Mouse (Mus musculus) neural tube, embryonic 13.5 days (tissue): ENCODE measurements around the gene Ppdpf. TPM values are rescaled to one million over a fixed set of nuclear protein-coding genes. Genes with fewer than 3 reads are reported as not detected.
A peak's percentile ranks its signal among the peaks of the same experiment; 100 is the strongest.
"Not testable (repeated sequence)": the region's sequence is repeated elsewhere in the genome, so short reads cannot be mapped to it uniquely, and the experiment has no call there.

ENCODE experiments used
- ATAC-seq: fragments of 200-750 bp; cut with Nextera tagmentation; 2 replicates; pipeline ENCODE4 v1.8.0; 2017; ENCODE audit warnings: low read depth, mild to moderate bottlenecking, moderate TSS enrichment, moderate library complexity
- H3K27ac ChIP-seq: fragments of 300-500 bp; sonication (generic); replicated peaks from 2 replicates; pipeline ENCODE4 v1.5.1; 2015; ENCODE audit warnings: moderate library complexity, mild to moderate bottlenecking, inconsistent platforms
- H3K27me3 ChIP-seq: fragments of 300-500 bp; sonication (generic); 2 replicates; pipeline ENCODE4 v1.6.1; 2015; ENCODE audit warnings: mild to moderate bottlenecking, inconsistent platforms
- H3K36me3 ChIP-seq: fragments of 300-500 bp; sonication (generic); 2 replicates; pipeline ENCODE4 v1.6.1; 2015; ENCODE audit warnings: mild to moderate bottlenecking, inconsistent platforms
- H3K4me1 ChIP-seq: fragments of 300-500 bp; sonication (generic); replicated peaks from 2 replicates; pipeline ENCODE4 v1.6.1; 2015; ENCODE audit warnings: inconsistent platforms
- H3K4me2 ChIP-seq: fragments of 300-500 bp; sonication (generic); 2 replicates; pipeline ENCODE4 v1.6.1; 2015; ENCODE audit warnings: inconsistent platforms, mild to moderate bottlenecking, moderate library complexity
- H3K4me3 ChIP-seq: fragments of 300-500 bp; sonication (generic); 2 replicates; pipeline ENCODE4 v1.5.1; 2015; ENCODE audit warnings: mild to moderate bottlenecking, inconsistent platforms
- H3K9ac ChIP-seq: fragments of 300-500 bp; sonication (generic); 2 replicates; pipeline ENCODE4 v1.6.1; 2015; ENCODE audit warnings: moderate library complexity, mild to moderate bottlenecking, inconsistent platforms
- H3K9me3 ChIP-seq: fragments of 300-500 bp; sonication (generic); 2 replicates; pipeline ENCODE4 v1.6.1; 2016; ENCODE audit warnings: inconsistent platforms
- WGBS: fragments of 180-500 bp; shearing (Covaris S2); methylation state at CpG from one replicate; pipeline ENCODE4 v1.1.7; 2015; 5-methylcytosine and 5-hydroxymethylcytosine counted together
- polyA plus RNA-seq: library from polyadenylated mRNA; unstranded; fragments of >200 nt; fragmentation: Nextera tagmentation; extraction: Ambion mirVana; gene quantifications from 2 replicates; pipeline ENCODE4 v1.2.1, GENCODE M21; 2015

Gene Ppdpf
- polyA plus RNA-seq, 1 experiment from 2014 or later, result 431 TPM

- Histone ChIP-seq H3K9me3 (no peaks in the 10 kb centered on the region), H3K36me3 (no peaks in the 10 kb centered on the region), H3K27ac (no peak overlapping the region), H3K4me1 (no peaks in the 10 kb centered on the region), H3K9ac (no peak overlapping the region), H3K27me3 (0 out of 2 replicates have a peak, but pooled peaks cover 8% of the 10 kb centered on the region), H3K4me2 (no peak overlapping the region), H3K4me3 (no peak overlapping the region)
- no peak for ATAC-seq
- 89% methylated on average over 5 of the region's 5 CpGs for WGBS
These were observed 20.6 kb upstream of the Ppdpf start for GRCm38 (mm10) chr2:181166469-181166868.

GRCm38 (mm10) chr2:181174646-181175045, 12.4 kb upstream of the Ppdpf start:
- H3K4me3 ChIP-seq, result no peak overlapping the region
- H3K9ac ChIP-seq, result no peak overlapping the region
- ATAC-seq, result no peak
- WGBS, result 87% methylated on average over 3 of the region's 3 CpGs
- no peaks in the 10 kb centered on the region for H3K27me3 ChIP-seq
- no peak overlapping the region for H3K4me2 ChIP-seq
- no peaks in the 10 kb centered on the region for H3K9me3 ChIP-seq
- no peak overlapping the region for H3K27ac ChIP-seq
- H3K36me3 ChIP-seq, result no peaks in the 10 kb centered on the region
- H3K4me1 ChIP-seq, result no peaks in the 10 kb centered on the region

GRCm38 (mm10) chr2:181178015-181178414, 9.0 kb upstream of the Ppdpf start:
- no peak overlapping the region for H3K9ac ChIP-seq
- no peak overlapping the region for H3K4me3 ChIP-seq
- 81% methylated on average over 3 of the region's 3 CpGs for WGBS
- H3K36me3 ChIP-seq, result no peaks in the 10 kb centered on the region
- no peak overlapping the region for H3K27ac ChIP-seq
- no peak for ATAC-seq
- H3K9me3 ChIP-seq, result no peaks in the 10 kb centered on the region
- no peak overlapping the region for H3K4me2 ChIP-seq
- no peaks in the 10 kb centered on the region for H3K27me3 ChIP-seq
- H3K4me1 ChIP-seq, result no peaks in the 10 kb centered on the region

GRCm38 (mm10) chr2:181178471-181178870, 8.6 kb upstream of the Ppdpf start:
- 88% methylated on average over 5 of the region's 5 CpGs for whole genome bisulfite sequencing
- H3K9me3 ChIP-seq, result no peaks in the 10 kb centered on the region
- H3K4me1 ChIP-seq, result no peaks in the 10 kb centered on the region
- no peak overlapping the region for H3K4me2 ChIP-seq
- no peak overlapping the region for H3K27ac ChIP-seq
- H3K36me3 ChIP-seq, result no peaks in the 10 kb centered on the region
- no peak overlapping the region for H3K9ac ChIP-seq
- no peak for ATAC-seq
- H3K27me3 ChIP-seq, result no peaks in the 10 kb centered on the region
- no peak overlapping the region for H3K4me3 ChIP-seq

- H3K4me3 ChIP-seq, result no peak overlapping the region
- no peaks in the 10 kb centered on the region for H3K27me3 ChIP-seq
- H3K36me3 ChIP-seq, result no peaks in the 10 kb centered on the region
- no peaks in the 10 kb centered on the region for H3K4me1 ChIP-seq
- 81% methylated on average over 6 of the region's 6 CpGs for WGBS
- H3K4me2 ChIP-seq, result no peak overlapping the region
- no peak overlapping the region for H3K27ac ChIP-seq
- H3K9ac ChIP-seq, result no peak overlapping the region
- H3K9me3 ChIP-seq, result no peaks in the 10 kb centered on the region
- ATAC-seq, result no peak
These were observed 6.1 kb upstream of the Ppdpf start for GRCm38 (mm10) chr2:181180898-181181297.

GRCm38 (mm10) chr2:181186635-181187034, 412 bp upstream of the Ppdpf start:
- Histone ChIP-seq H3K27ac (peak overlapping the region; percentile 95), H3K4me1 (peaks cover 14% of the 10 kb centered on the region), H3K27me3 (no peaks in the 10 kb centered on the region), H3K36me3 (peaks cover 12% of the 10 kb centered on the region), H3K4me2 (peak overlapping the region; percentile 65), H3K9ac (peak overlapping the region; percentile 97), H3K9me3 (no peaks in the 10 kb centered on the region), H3K4me3 (peak overlapping the region; percentile 80)
- ATAC-seq, result peak; percentile 89
- under 1% methylated on average over 14 of the region's 14 CpGs for WGBS

- WGBS, result 73% methylated on average over 2 of the region's 2 CpGs
These were observed 1.6 kb downstream of the Ppdpf start for GRCm38 (mm10) chr2:181188681-181189080.

GRCm38 (mm10) chr2:181189321-181189720, 2.3 kb downstream of the Ppdpf start:
- ATAC-seq, result no peak
- 0 out of 2 replicates have a peak overlapping the region, but pooled peaks have one; percentile 34 for H3K27ac ChIP-seq
- WGBS, result 92% methylated on average over 1 of the region's 1 CpGs
- peaks cover 14% of the 10 kb centered on the region for H3K4me1 ChIP-seq
- H3K4me2 ChIP-seq, result peak overlapping the region; percentile 65; the same call in 1 of the 2 replicates
- H3K36me3 ChIP-seq, result peaks cover 12% of the 10 kb centered on the region
- H3K9me3 ChIP-seq, result no peaks in the 10 kb centered on the region
- H3K27me3 ChIP-seq, result no peaks in the 10 kb centered on the region
- H3K9ac ChIP-seq, result no peak overlapping the region
- H3K4me3 ChIP-seq, result no peak overlapping the region

More at GRCm38 (mm10) chr2:181188681-181189080, 1.6 kb downstream of the Ppdpf start:
- Histone ChIP-seq H3K36me3 (peaks cover 12% of the 10 kb centered on the region), H3K4me2 (peak overlapping the region; percentile 65), H3K27me3 (no peaks in the 10 kb centered on the region), H3K9ac (peak overlapping the region; percentile 57), H3K4me1 (peaks cover 14% of the 10 kb centered on the region), H3K4me3 (peak overlapping the region; percentile 80), H3K27ac (peak overlapping the region; percentile 34; the same call in 1 of the 2 replicates), H3K9me3 (no peaks in the 10 kb centered on the region)
- no peak for ATAC-seq

- H3K9ac ChIP-seq, H3K9me3 ChIP-seq, H3K27me3 ChIP-seq, H3K27ac ChIP-seq, ATAC-seq, H3K4me3 ChIP-seq, H3K4me2 ChIP-seq: not testable (repeated sequence)
- H3K4me1 ChIP-seq, result peaks cover 11% of the 10 kb centered on the region
- H3K36me3 ChIP-seq, result peaks cover 12% of the 10 kb centered on the region
- 69% methylated on average over 4 of the region's 4 CpGs for WGBS
These were observed 4.3 kb downstream of the Ppdpf start for GRCm38 (mm10) chr2:181191385-181191784.

- no peak overlapping the region for H3K27ac ChIP-seq
- H3K4me1 ChIP-seq, result peaks cover 10% of the 10 kb centered on the region
- no peak overlapping the region for H3K4me2 ChIP-seq
- H3K36me3 ChIP-seq, result peaks cover 12% of the 10 kb centered on the region
- no peak overlapping the region for H3K4me3 ChIP-seq
- WGBS, result 48% methylated on average over 4 of the region's 4 CpGs
- H3K9ac ChIP-seq, result no peak overlapping the region
- ATAC-seq, result no peak
- H3K27me3 ChIP-seq, result no peaks in the 10 kb centered on the region
- no peaks in the 10 kb centered on the region for H3K9me3 ChIP-seq
These were observed 4.9 kb downstream of the Ppdpf start for GRCm38 (mm10) chr2:181191936-181192335.

- no peak overlapping the region for H3K9ac ChIP-seq
- no peaks in the 10 kb centered on the region for H3K27me3 ChIP-seq
- no peaks in the 10 kb centered on the region for H3K9me3 ChIP-seq
- no peak overlapping the region for H3K27ac ChIP-seq
- H3K4me1 ChIP-seq, result peaks cover 10% of the 10 kb centered on the region
- peaks cover 12% of the 10 kb centered on the region for H3K36me3 ChIP-seq
- no peak overlapping the region for H3K4me2 ChIP-seq
- ATAC-seq, result no peak
- 77% methylated on average over 3 of the region's 3 CpGs for WGBS
- no peak overlapping the region for H3K4me3 ChIP-seq
These were observed 6.0 kb downstream of the Ppdpf start for GRCm38 (mm10) chr2:181193044-181193443.

- H3K4me3 ChIP-seq, result no peak overlapping the region
- 92% methylated on average over 4 of the region's 4 CpGs for WGBS
- H3K4me2 ChIP-seq, result no peak overlapping the region
- no peaks in the 10 kb centered on the region for H3K27me3 ChIP-seq
- H3K27ac ChIP-seq, result no peak overlapping the region
- H3K9me3 ChIP-seq, result no peaks in the 10 kb centered on the region
- no peaks in the 10 kb centered on the region for H3K36me3 ChIP-seq
- H3K4me1 ChIP-seq, result no peaks in the 10 kb centered on the region
- ATAC-seq, result no peak
- no peak overlapping the region for H3K9ac ChIP-seq
These were observed 9.7 kb downstream of the Ppdpf start for GRCm38 (mm10) chr2:181196628-181197300.

- H3K4me2 ChIP-seq, result no peak overlapping the region
- 76% methylated on average over 3 of the region's 3 CpGs for WGBS
These were observed 14.6 kb downstream of the Ppdpf start for GRCm38 (mm10) chr2:181201606-181202005.

More at GRCm38 (mm10) chr2:181201606-181202005, 14.6 kb downstream of the Ppdpf start:
- H3K4me3 ChIP-seq, result no peak overlapping the region
- no peak for ATAC-seq
- no peak overlapping the region for H3K9ac ChIP-seq
- H3K27me3 ChIP-seq, result no peaks in the 10 kb centered on the region
- no peaks in the 10 kb centered on the region for H3K4me1 ChIP-seq
- no peaks in the 10 kb centered on the region for H3K9me3 ChIP-seq
- no peak overlapping the region for H3K27ac ChIP-seq
- H3K36me3 ChIP-seq, result no peaks in the 10 kb centered on the region
